19 mouse cellular contexts compared by ENCODE assay signal in genomic region chr5:25599363-25599762, GRCm38 (mm10).
DNase-seq lines count a peak whose midpoint lies in the region; ATAC-seq and TF ChIP-seq lines count a peak whose summit lies in the region.
"Had no signal": no experiment of that assay in that cellular context is flagged by ENCODE, and none has a peak within 500 bp of the region (broad histone marks: within the 10 kb centered on the region; RNA-seq: fewer than 3 reads in every experiment).

No protein-coding gene starts in this region.

- TF ChIP-seq CTCF in forebrain, postnatal 0 days (IDR thresholded peaks at IDR 0.05; ENCODE audit: low read depth): no peak

- H3K27ac ChIP-seq in forebrain, postnatal 0 days (ENCODE audit: low read depth, low read length): no peak overlapping the region
- no peak overlapping the region for H3K27ac ChIP-seq in forebrain, embryonic 12.5 days
- H3K27ac ChIP-seq: gastrocnemius, adult 2 months; hindbrain, embryonic 13.5 days; limb, embryonic 13.5 days; liver, embryonic 12.5 days; midbrain, embryonic 10.5 days; neural tube, embryonic 15.5 days had no signal

- no peak overlapping the region for H3K4me2 ChIP-seq in forebrain, postnatal 0 days (ENCODE audit: low read depth)
- H3K4me2 ChIP-seq in forebrain, embryonic 12.5 days: no peak overlapping the region
- H3K4me2 ChIP-seq: hindbrain, embryonic 13.5 days; limb, embryonic 13.5 days; liver, embryonic 12.5 days; neural tube, embryonic 15.5 days had no signal

- ATAC-seq in forebrain, postnatal 0 days: peak; percentile 58
- no peak for ATAC-seq in forebrain, embryonic 12.5 days (ENCODE audit: low FRiP score)
- no peak for ATAC-seq in activated CD4-positive, CD25-positive, alpha-beta regulatory T cell, adult 4 months
- ATAC-seq: CD4-positive, CD25-positive, alpha-beta regulatory T cell, adult 4 months; inflammation-experienced regulatory T-cells, adult 6 months; liver, embryonic 12.5 days had no signal

- peak; percentile 88 to 89 for DNase-seq in cerebellum, postnatal 14 days
- DNase-seq in cerebellum, adult 8-10 months: no peak
- peak; percentile 56 for DNase-seq in forebrain, postnatal 0 days
- peak; percentile 59 for DNase-seq in brain, adult 2 months (ENCODE audit: low read depth, low spot score)
- DNase-seq in layer of hippocampus, adult 9-10 months (ENCODE audit: low spot score): peak; percentile 12
- DNase-seq: adrenal gland, postnatal 25 days; gastrocnemius, adult 2 months; kidney, adult 18-20 months; lung, adult 18-20 months; lung, postnatal 10 days had no signal

- H3K9me3 ChIP-seq in forebrain, postnatal 0 days (ENCODE audit: low read length): no peaks in the 10 kb centered on the region
- H3K9me3 ChIP-seq in forebrain, embryonic 12.5 days: no peaks in the 10 kb centered on the region
- H3K9me3 ChIP-seq: hindbrain, embryonic 13.5 days; limb, embryonic 13.5 days; liver, embryonic 12.5 days; midbrain, embryonic 10.5 days; neural tube, embryonic 15.5 days had no signal

- no peak overlapping the region for H3K4me3 ChIP-seq in forebrain, postnatal 0 days (ENCODE audit: low read depth, low read length)
- no peak overlapping the region for H3K4me3 ChIP-seq in forebrain, embryonic 12.5 days (replicated peaks)
- H3K4me3 ChIP-seq: gastrocnemius, adult 2 months; hindbrain, embryonic 13.5 days; limb, embryonic 13.5 days; liver, embryonic 12.5 days; midbrain, embryonic 10.5 days; neural tube, embryonic 15.5 days had no signal

- no peak overlapping the region for H3K9ac ChIP-seq in forebrain, postnatal 0 days
- no peak overlapping the region for H3K9ac ChIP-seq in forebrain, embryonic 12.5 days
- H3K9ac ChIP-seq: hindbrain, embryonic 13.5 days; limb, embryonic 13.5 days; liver, embryonic 12.5 days; neural tube, embryonic 15.5 days had no signal

- WGBS in forebrain, postnatal 0 days: 74% methylated on average over 1 of the region's 1 CpGs
- 93% methylated on average over 1 of the region's 1 CpGs for WGBS in forebrain, embryonic 12.5 days

- H3K36me3 ChIP-seq in forebrain, postnatal 0 days (ENCODE audit: insufficient read depth): no peaks in the 10 kb centered on the region
- H3K36me3 ChIP-seq in forebrain, embryonic 12.5 days (replicated peaks): no peaks in the 10 kb centered on the region
- H3K36me3 ChIP-seq: hindbrain, embryonic 13.5 days; limb, embryonic 13.5 days; liver, embryonic 12.5 days; midbrain, embryonic 10.5 days; neural tube, embryonic 15.5 days had no signal

- no peaks in the 10 kb centered on the region for H3K4me1 ChIP-seq in forebrain, postnatal 0 days (ENCODE audit: insufficient read depth)
- no peaks in the 10 kb centered on the region for H3K4me1 ChIP-seq in forebrain, embryonic 12.5 days
- H3K4me1 ChIP-seq: hindbrain, embryonic 13.5 days; limb, embryonic 13.5 days; liver, embryonic 12.5 days; midbrain, embryonic 10.5 days; neural tube, embryonic 15.5 days had no signal

- H3K27me3 ChIP-seq in forebrain, postnatal 0 days (ENCODE audit: insufficient read depth, low read length): no peaks in the 10 kb centered on the region
- no peaks in the 10 kb centered on the region for H3K27me3 ChIP-seq in forebrain, embryonic 12.5 days
- H3K27me3 ChIP-seq: hindbrain, embryonic 13.5 days; limb, embryonic 13.5 days; liver, embryonic 12.5 days; neural tube, embryonic 15.5 days had no signal
